22 mouse cellular contexts compared by ENCODE assay signal in the genomic region with DNA sequence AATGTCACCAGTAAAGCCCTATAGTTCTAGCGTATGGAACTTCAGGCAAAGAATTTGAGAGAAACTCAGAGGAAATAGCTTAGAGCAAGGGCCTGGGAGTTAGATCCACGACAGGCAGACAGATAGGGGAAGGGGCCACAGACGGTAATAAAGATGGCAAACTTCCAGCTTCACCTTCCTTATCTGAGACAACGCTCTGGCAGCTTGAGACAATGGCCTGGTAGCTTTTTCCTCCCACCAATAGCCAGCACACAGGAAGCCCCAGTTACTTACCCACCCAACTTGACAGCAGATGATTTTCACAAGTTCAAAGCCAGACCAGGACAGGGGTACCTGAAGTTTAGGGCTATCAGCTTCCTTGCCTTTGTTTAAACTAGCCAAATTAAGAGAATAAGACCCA.
"Had no signal": no experiment of that assay in that cellular context is flagged by ENCODE, and none has a peak within 500 bp of the region (broad histone marks: within the 10 kb centered on the region; RNA-seq: fewer than 3 reads in every experiment).

No protein-coding gene starts in this region.

- H3K9me3 ChIP-seq: hindbrain, embryonic 13.5 days; hindbrain, embryonic 15.5 days; kidney, embryonic 15.5 days; limb, embryonic 13.5 days; limb, embryonic 15.5 days; liver, embryonic 12.5 days had no signal

- H3K27me3 ChIP-seq: hindbrain, embryonic 13.5 days; hindbrain, embryonic 15.5 days; kidney, embryonic 15.5 days; limb, embryonic 13.5 days; limb, embryonic 15.5 days had no signal

- H3K4me1 ChIP-seq: hindbrain, embryonic 13.5 days; hindbrain, embryonic 15.5 days; kidney, embryonic 15.5 days; limb, embryonic 13.5 days; limb, embryonic 15.5 days had no signal

- ATAC-seq: hindbrain, postnatal 0 days; intestine, embryonic 16.5 days; liver, embryonic 12.5 days had no signal

- DNase-seq: gastrocnemius, postnatal 14 days; gastrocnemius, postnatal 36 days; heart, adult 18-20 months; heart, postnatal 10 days; heart, postnatal 36 days; kidney, adult 11 months; kidney, adult 2 months; kidney, adult 9 months; kidney, postnatal 14 days; kidney, postnatal 4 days; left cerebral cortex, postnatal 4 days had no signal

- H3K9ac ChIP-seq: hindbrain, embryonic 13.5 days; hindbrain, embryonic 15.5 days; kidney, embryonic 15.5 days; limb, embryonic 13.5 days; limb, embryonic 15.5 days; liver, embryonic 12.5 days; liver, embryonic 14.5 days had no signal

- H3K36me3 ChIP-seq: hindbrain, embryonic 13.5 days; hindbrain, embryonic 15.5 days; kidney, embryonic 15.5 days; limb, embryonic 13.5 days; limb, embryonic 15.5 days; liver, embryonic 12.5 days had no signal

- H3K4me3 ChIP-seq: hindbrain, embryonic 13.5 days; hindbrain, embryonic 15.5 days; kidney, embryonic 15.5 days; layer of hippocampus, adult 2 months; limb, embryonic 13.5 days; limb, embryonic 15.5 days; liver, embryonic 12.5 days had no signal

- H3K27ac ChIP-seq: hindbrain, embryonic 13.5 days; hindbrain, embryonic 15.5 days; hindbrain, postnatal 0 days; kidney, embryonic 15.5 days; kidney, postnatal 0 days; limb, embryonic 13.5 days; limb, embryonic 15.5 days; liver, embryonic 12.5 days; liver, embryonic 14.5 days had no signal
